Mouse (Mus musculus) cerebellum, adult 2 months (tissue): ENCODE results near the gene Selenof. TPM values are rescaled to one million over a fixed set of nuclear protein-coding genes. Genes with fewer than 3 reads are reported as not detected.

ENCODE experiments used
- DNase-seq, 2 experiments: peaks; one replicate each; pipeline ENCODE4 v3.0.0; 2021
- H3K27ac ChIP-seq: fragments of 200-500 bp; 2 replicates; pipeline ENCODE4 v1.5.1; 2012; ENCODE audit warnings: low read length, control low read depth, inconsistent platforms; ENCODE audit not compliant: insufficient read depth
- H3K27me3 ChIP-seq: fragments of 200-500 bp; 2 replicates; pipeline ENCODE4 v1.6.1; 2012; ENCODE audit warnings: inconsistent platforms, mild to moderate bottlenecking, low read length, moderate library complexity; ENCODE audit not compliant: control insufficient read depth, insufficient read depth
- H3K4me1 ChIP-seq: fragments of 200-500 bp; 2 replicates; pipeline ENCODE4 v1.6.1; 2011; ENCODE audit warnings: low read length; ENCODE audit not compliant: control insufficient read depth, insufficient read depth
- H3K4me3 ChIP-seq: fragments of 200-500 bp; replicated peaks from 2 replicates; pipeline ENCODE3; 2011; ENCODE audit warnings: mild to moderate bottlenecking, low read depth, low read length, control low read depth; ENCODE audit not compliant: insufficient read depth
- CTCF ChIP-seq: fragments of 200-500 bp; IDR thresholded peaks from 2 replicates; pipeline ENCODE4 v1.5.1; 2011; ENCODE audit warnings: low read depth, mild to moderate bottlenecking, control low read depth, low read length, moderate library complexity, borderline replicate concordance; ENCODE audit not compliant: insufficient read depth
- POLR2A ChIP-seq: fragments of 200-500 bp; IDR thresholded peaks from 2 replicates; pipeline ENCODE4 v1.6.1; 2011; ENCODE audit warnings: low read length, control low read depth, borderline replicate concordance; ENCODE audit not compliant: insufficient read depth
- WGBS: fragments of 180-500 bp; shearing (Covaris S2); methylation state at CpG from one replicate; pipeline ENCODE4 v1.1.7; 2018; 5-methylcytosine and 5-hydroxymethylcytosine counted together
- polyA plus RNA-seq: library from polyadenylated mRNA; depleted of rRNA; stranded (reverse); fragments of >200 nt; gene quantifications from 2 replicates; pipeline ENCODE4 v1.2.3, GENCODE M21; 2012

Gene Selenof
- polyA plus RNA-seq, 1 experiment, result 285 TPM

GRCm38 (mm10) chr3:144553942-144554341 is 16.2 kb upstream of the Selenof start:
- Histone ChIP-seq H3K27me3 (no peaks in the 10 kb centered on the region), H3K4me1 (peaks cover 3% of the 10 kb centered on the region; the same call in 1 of the 2 replicates), H3K27ac (no peak overlapping the region), H3K4me3 (no peak overlapping the region)
- 63% methylated on average over 7 of the region's 7 CpGs for WGBS
- peak in 1 of 2 experiments; percentile 2 for DNase-seq
- TF ChIP-seq POLR2A, result no peak
- no peak for TF ChIP-seq CTCF

DNA sequence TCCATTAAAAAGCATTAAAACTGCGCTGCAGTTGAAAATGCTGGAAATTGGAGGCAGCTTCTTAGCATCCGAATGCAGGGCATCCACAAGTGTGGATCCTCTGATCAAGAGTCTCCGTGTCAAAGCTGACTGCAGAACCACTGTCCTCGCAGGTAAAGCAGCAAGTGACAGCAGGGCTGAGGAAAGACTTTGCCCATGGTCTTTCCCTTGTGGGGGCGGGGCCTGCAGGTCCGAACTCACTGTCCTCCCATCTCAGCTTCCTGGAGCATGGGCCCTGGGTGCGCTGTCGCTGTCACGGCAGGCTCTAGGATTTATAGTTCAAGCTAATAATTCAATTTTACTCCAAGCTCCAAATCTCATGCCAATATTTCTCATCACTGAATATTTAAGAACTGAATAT is 15.6 kb upstream of the Selenof start:
- DNase-seq, result peak in 1 of 2 experiments; percentile 4
- no peak for TF ChIP-seq CTCF
- no peak for TF ChIP-seq POLR2A
- WGBS, result 82% methylated on average over 9 of the region's 9 CpGs
- Histone ChIP-seq H3K27me3 (no peaks in the 10 kb centered on the region), H3K27ac (no peak overlapping the region), H3K4me3 (no peak overlapping the region), H3K4me1 (peaks cover 3% of the 10 kb centered on the region; the same call in 1 of the 2 replicates)

- TF ChIP-seq CTCF, result no peak
- no peak for TF ChIP-seq POLR2A
- H3K4me3 ChIP-seq, result no peak overlapping the region
- peak in 1 of 2 experiments; percentile 3 for DNase-seq
- no peak overlapping the region for H3K27ac ChIP-seq
- no peaks in the 10 kb centered on the region for H3K27me3 ChIP-seq
- WGBS, result 88% methylated on average over 7 of the region's 7 CpGs
- H3K4me1 ChIP-seq, result peaks cover 3% of the 10 kb centered on the region; the same call in 1 of the 2 replicates
Observed at GRCm38 (mm10) chr3:144555144-144555543, 15.0 kb upstream of the Selenof start.

DNA sequence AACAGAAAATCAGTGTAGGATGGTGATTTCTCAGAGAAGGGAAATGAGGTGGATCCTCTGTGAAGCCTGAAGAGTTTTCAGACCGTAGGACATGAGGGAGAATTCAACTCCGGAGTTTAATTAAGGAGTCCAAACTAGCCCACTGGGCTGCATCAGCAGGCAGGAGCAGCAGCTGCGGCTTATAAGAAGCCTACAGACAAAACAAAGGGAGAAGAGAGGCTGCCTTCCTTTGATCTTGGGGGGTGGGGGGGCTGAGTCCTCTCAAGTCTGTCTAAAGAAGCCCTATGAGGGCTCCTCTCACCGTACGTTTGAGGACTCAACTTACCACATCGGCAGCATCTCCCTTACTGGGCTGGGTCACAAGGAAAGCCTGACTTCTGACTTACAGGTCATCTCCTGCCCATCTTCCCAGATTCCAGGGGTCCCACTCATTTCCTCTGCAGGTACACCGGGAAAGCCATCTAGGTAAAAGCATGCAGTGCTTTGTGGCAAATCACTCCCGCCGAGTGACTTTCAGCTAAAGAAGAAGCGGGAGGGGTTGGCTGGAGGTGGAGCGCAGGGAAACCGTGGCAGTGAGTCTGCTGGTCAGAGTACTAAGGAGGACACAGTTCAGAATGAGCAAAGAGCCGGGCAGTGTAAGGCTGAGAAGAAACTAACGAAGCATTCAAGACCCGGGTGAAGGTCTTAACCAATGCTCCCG is 13.3 kb upstream of the Selenof start:
- Histone ChIP-seq H3K4me1 (peaks cover 3% of the 10 kb centered on the region; the same call in 1 of the 2 replicates), H3K27me3 (no peaks in the 10 kb centered on the region), H3K4me3 (no peak overlapping the region), H3K27ac (no peak overlapping the region)
- TF ChIP-seq CTCF, result no peak
- no peak for TF ChIP-seq POLR2A
- no peak for DNase-seq
- 32% methylated on average over 16 of the region's 16 CpGs for WGBS

GRCm38 (mm10) chr3:144558274-144558673 is 11.8 kb upstream of the Selenof start:
- TF ChIP-seq CTCF (no peak), POLR2A (no peak)
- Histone ChIP-seq H3K27ac (no peak overlapping the region), H3K4me1 (peaks cover 3% of the 10 kb centered on the region; the same call in 1 of the 2 replicates), H3K27me3 (no peaks in the 10 kb centered on the region), H3K4me3 (no peak overlapping the region)
- 33% methylated on average over 5 of the region's 5 CpGs for WGBS
- no peak for DNase-seq

GRCm38 (mm10) chr3:144561511-144562250 is 8.4 kb upstream of the Selenof start:
- no peak for TF ChIP-seq POLR2A
- no peak for TF ChIP-seq CTCF
- H3K4me3 ChIP-seq, result no peak overlapping the region
- WGBS, result 56% methylated on average over 22 of the region's 22 CpGs
- H3K27ac ChIP-seq, result no peak overlapping the region
- peaks cover 3% of the 10 kb centered on the region; the same call in 1 of the 2 replicates for H3K4me1 ChIP-seq
- H3K27me3 ChIP-seq, result no peaks in the 10 kb centered on the region
- peak; percentile 14 to 36 for DNase-seq

- Histone ChIP-seq H3K4me1 (no peaks in the 10 kb centered on the region), H3K27ac (no peak overlapping the region), H3K4me3 (no peak overlapping the region), H3K27me3 (no peaks in the 10 kb centered on the region)
- TF ChIP-seq POLR2A, result no peak
- TF ChIP-seq CTCF, result no peak
- WGBS, result 91% methylated on average over 7 of the region's 7 CpGs
- DNase-seq, result no peak
Observed at GRCm38 (mm10) chr3:144563916-144564315, 6.2 kb upstream of the Selenof start.

GRCm38 (mm10) chr3:144565212-144565611 is 4.9 kb upstream of the Selenof start:
- 72% methylated on average over 7 of the region's 7 CpGs for WGBS
- Histone ChIP-seq H3K27me3 (no peaks in the 10 kb centered on the region), H3K27ac (no peak overlapping the region), H3K4me3 (no peak overlapping the region), H3K4me1 (no peaks in the 10 kb centered on the region)
- TF ChIP-seq CTCF (no peak), POLR2A (no peak)
- DNase-seq, result no peak
